Mouse (Mus musculus) stomach, embryonic 16.5 days (tissue): ENCODE results near the gene Plau. TPM values are rescaled to one million over a fixed set of nuclear protein-coding genes. Genes with fewer than 3 reads are reported as not detected.

Experiments
- ATAC-seq: fragments of 200-750 bp; cut with Nextera tagmentation; 2 replicates; pipeline ENCODE4 v1.8.0; 2017; ENCODE audit warnings: moderate number of reproducible peaks, moderate TSS enrichment; ENCODE audit not compliant: insufficient read depth, low FRiP score
- H3K27ac ChIP-seq: fragments of 300-500 bp; sonication (generic); 2 replicates; pipeline ENCODE4 v1.5.1; 2014; ENCODE audit warnings: low read length
- H3K27me3 ChIP-seq: fragments of 300-500 bp; sonication (generic); 2 replicates; pipeline ENCODE4 v1.6.1; 2014; ENCODE audit warnings: low read length, control low read depth, mixed read lengths; ENCODE audit not compliant: control insufficient read depth, insufficient read depth
- H3K36me3 ChIP-seq: fragments of 300-500 bp; sonication (generic); 2 replicates; pipeline ENCODE4 v1.6.1; 2014; ENCODE audit warnings: low read length; ENCODE audit not compliant: control insufficient read depth, insufficient read depth
- H3K4me1 ChIP-seq: fragments of 300-500 bp; sonication (generic); 2 replicates; pipeline ENCODE4 v1.6.1; 2014; ENCODE audit warnings: low read length, control low read depth, mixed read lengths; ENCODE audit not compliant: control insufficient read depth, insufficient read depth
- H3K4me2 ChIP-seq: fragments of 300-500 bp; sonication (generic); 2 replicates; pipeline ENCODE4 v1.6.1; 2014; ENCODE audit warnings: low read depth, low read length, mixed read lengths
- H3K4me3 ChIP-seq: fragments of 300-500 bp; sonication (generic); replicated peaks from 2 replicates; pipeline ENCODE4 v1.5.1; 2014; ENCODE audit warnings: mild to moderate bottlenecking, low read length
- H3K9ac ChIP-seq: fragments of 300-500 bp; sonication (generic); 2 replicates; pipeline ENCODE4 v1.6.1; 2014; ENCODE audit warnings: low read length
- H3K9me3 ChIP-seq: fragments of 300-500 bp; sonication (generic); replicated peaks from 2 replicates; pipeline ENCODE4 v1.6.1; 2016; ENCODE audit warnings: low read length, control low read depth; ENCODE audit not compliant: control insufficient read depth
- WGBS: fragments of 180-500 bp; shearing (Covaris S2); extraction: QIAGEN DNeasy Blood & Tissue Kit; methylation state at CpG from one replicate; pipeline ENCODE4 v1.1.7; 2014; 5-methylcytosine and 5-hydroxymethylcytosine counted together
- polyA plus RNA-seq: library from polyadenylated mRNA; unstranded; fragments of >200 nt; fragmentation: Nextera tagmentation; extraction: Ambion mirVana; gene quantifications from 2 replicates; pipeline ENCODE4 v1.2.1, GENCODE M21; 2015

Plau gene
- polyA plus RNA-seq, 1 experiment from 2014 or later, result 1.9 TPM

- 42% methylated on average over 7 of the region's 7 CpGs for WGBS
- ATAC-seq, result no peak
Observed at GRCm38 (mm10) chr14:20834136-20834535, 2.3 kb upstream of the Plau start.

GRCm38 (mm10) chr14:20836905-20837376, 481 bp downstream of the Plau start:
- H3K27ac ChIP-seq, result peak overlapping the region; percentile 40; the same call in 1 of the 2 replicates
- 8% methylated on average over 10 of the region's 10 CpGs for WGBS

More at GRCm38 (mm10) chr14:20834136-20834535, 2.3 kb upstream of the Plau start:
- H3K4me3 ChIP-seq, result no peak overlapping the region
- no peak overlapping the region for H3K4me2 ChIP-seq
- no peaks in the 10 kb centered on the region for H3K36me3 ChIP-seq
- peaks cover 2% of the 10 kb centered on the region; the same call in 1 of the 2 replicates for H3K4me1 ChIP-seq
- H3K27me3 ChIP-seq, result no peaks in the 10 kb centered on the region
- H3K9ac ChIP-seq, result no peak overlapping the region
- H3K9me3 ChIP-seq, result no peaks in the 10 kb centered on the region
- H3K27ac ChIP-seq, result no peak overlapping the region

DNA sequence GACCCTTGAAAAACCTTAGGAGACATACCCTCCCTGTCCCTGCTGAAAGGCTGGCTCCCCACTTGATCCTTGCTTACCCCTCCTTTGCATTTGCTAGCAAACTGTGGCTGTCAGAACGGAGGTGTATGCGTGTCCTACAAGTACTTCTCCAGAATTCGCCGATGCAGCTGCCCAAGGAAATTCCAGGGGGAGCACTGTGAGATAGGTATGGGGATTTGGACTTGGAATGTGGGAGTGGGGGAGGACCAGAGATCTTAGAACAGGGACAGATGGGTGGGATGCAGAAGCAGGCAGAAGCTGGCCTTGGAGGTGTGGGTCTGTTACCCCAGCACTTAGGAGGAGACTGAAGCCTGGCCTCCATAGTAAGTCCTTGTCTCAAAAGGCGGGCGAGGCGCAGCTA, 1.2 kb downstream of the Plau start:
- H3K4me1 ChIP-seq, result peaks cover 2% of the 10 kb centered on the region; the same call in 1 of the 2 replicates
- H3K36me3 ChIP-seq, result no peaks in the 10 kb centered on the region
- no peak overlapping the region for H3K27ac ChIP-seq
- peak overlapping the region; percentile 94 for H3K4me2 ChIP-seq
- no peaks in the 10 kb centered on the region for H3K9me3 ChIP-seq
- 74% methylated on average over 7 of the region's 7 CpGs for WGBS
- no peak for ATAC-seq
- H3K9ac ChIP-seq, result no peak overlapping the region
- H3K27me3 ChIP-seq, result no peaks in the 10 kb centered on the region
- H3K4me3 ChIP-seq, result no peak overlapping the region

More at GRCm38 (mm10) chr14:20836905-20837376, 481 bp downstream of the Plau start:
- no peaks in the 10 kb centered on the region for H3K36me3 ChIP-seq
- H3K9me3 ChIP-seq, result no peaks in the 10 kb centered on the region
- no peaks in the 10 kb centered on the region for H3K27me3 ChIP-seq
- peak overlapping the region; percentile 55 for H3K4me3 ChIP-seq
- H3K4me1 ChIP-seq, result peaks cover 2% of the 10 kb centered on the region; the same call in 1 of the 2 replicates
- H3K9ac ChIP-seq, result peak overlapping the region; percentile 77
- H3K4me2 ChIP-seq, result peak overlapping the region; percentile 94
- ATAC-seq, result 0 out of 2 replicates have a peak, but pooled peaks have one; percentile 37

- peaks cover 2% of the 10 kb centered on the region; the same call in 1 of the 2 replicates for H3K4me1 ChIP-seq
- H3K27ac ChIP-seq, result no peak overlapping the region
- H3K4me2 ChIP-seq, result no peak overlapping the region
- H3K4me3 ChIP-seq, result no peak overlapping the region
- no peaks in the 10 kb centered on the region for H3K9me3 ChIP-seq
- WGBS, result 92% methylated on average over 2 of the region's 2 CpGs
- no peaks in the 10 kb centered on the region for H3K27me3 ChIP-seq
- no peak overlapping the region for H3K9ac ChIP-seq
- no peak for ATAC-seq
- no peaks in the 10 kb centered on the region for H3K36me3 ChIP-seq
Observed at GRCm38 (mm10) chr14:20841526-20841925, 5.1 kb downstream of the Plau start.

DNA sequence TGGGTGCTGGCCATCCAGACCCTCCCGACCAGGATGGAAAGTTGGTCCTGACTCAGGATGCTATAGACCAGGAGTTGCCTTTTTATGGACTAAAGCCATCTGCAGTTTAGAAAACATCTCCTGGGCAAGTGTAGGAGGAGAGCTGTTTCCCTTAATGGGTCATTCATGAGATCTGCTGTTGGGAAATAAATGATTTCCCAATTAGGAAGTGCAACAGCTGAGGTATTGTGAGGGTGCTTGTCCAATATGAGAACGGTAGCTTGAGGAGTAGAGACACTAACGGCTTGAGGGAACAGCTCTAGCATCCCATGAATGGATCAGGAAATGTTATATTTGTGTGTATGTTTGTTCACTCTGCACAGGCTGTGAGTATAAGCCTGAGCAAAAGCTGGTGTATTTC, 6.2 kb downstream of the Plau start:
- no peaks in the 10 kb centered on the region for H3K4me1 ChIP-seq
- H3K27me3 ChIP-seq, result no peaks in the 10 kb centered on the region
- no peak overlapping the region for H3K4me2 ChIP-seq
- no peak overlapping the region for H3K4me3 ChIP-seq
- H3K9me3 ChIP-seq, result no peaks in the 10 kb centered on the region
- no peaks in the 10 kb centered on the region for H3K36me3 ChIP-seq
- no peak overlapping the region for H3K27ac ChIP-seq
- H3K9ac ChIP-seq, result no peak overlapping the region
- no peak for ATAC-seq
- WGBS, result 70% methylated on average over 3 of the region's 3 CpGs

- H3K27ac ChIP-seq, result no peak overlapping the region
- H3K4me2 ChIP-seq, result no peak overlapping the region
- no peaks in the 10 kb centered on the region for H3K27me3 ChIP-seq
- no peak for ATAC-seq
- H3K9ac ChIP-seq, result no peak overlapping the region
- H3K4me1 ChIP-seq, result no peaks in the 10 kb centered on the region
- H3K9me3 ChIP-seq, result no peaks in the 10 kb centered on the region
- no peaks in the 10 kb centered on the region for H3K36me3 ChIP-seq
- H3K4me3 ChIP-seq, result no peak overlapping the region
- 87% methylated on average over 6 of the region's 6 CpGs for whole genome bisulfite sequencing
Observed at GRCm38 (mm10) chr14:20844126-20844525, 7.7 kb downstream of the Plau start.

GRCm38 (mm10) chr14:20844671-20845576, 8.5 kb downstream of the Plau start:
- H3K4me1 ChIP-seq, result no peaks in the 10 kb centered on the region
- no peak overlapping the region for H3K9ac ChIP-seq
- ATAC-seq, result no peak
- no peak overlapping the region for H3K4me2 ChIP-seq
- H3K4me3 ChIP-seq, result no peak overlapping the region
- 90% methylated on average over 10 of the region's 10 CpGs for WGBS
- no peaks in the 10 kb centered on the region for H3K36me3 ChIP-seq
- no peaks in the 10 kb centered on the region for H3K27me3 ChIP-seq
- H3K27ac ChIP-seq, result peak overlapping the region; percentile 50; the same call in 1 of the 2 replicates
- H3K9me3 ChIP-seq, result no peaks in the 10 kb centered on the region

- Histone ChIP-seq H3K4me1 (no peaks in the 10 kb centered on the region), H3K9ac (no peak overlapping the region; the same call in 1 of the 2 replicates), H3K27me3 (no peaks in the 10 kb centered on the region), H3K4me3 (no peak overlapping the region), H3K36me3 (no peaks in the 10 kb centered on the region), H3K27ac (peak overlapping the region; percentile 50), H3K9me3 (no peaks in the 10 kb centered on the region), H3K4me2 (no peak overlapping the region)
- ATAC-seq, result no peak
- WGBS, result 62% methylated on average over 9 of the region's 9 CpGs
Observed at GRCm38 (mm10) chr14:20845577-20846088, 9.2 kb downstream of the Plau start.

DNA sequence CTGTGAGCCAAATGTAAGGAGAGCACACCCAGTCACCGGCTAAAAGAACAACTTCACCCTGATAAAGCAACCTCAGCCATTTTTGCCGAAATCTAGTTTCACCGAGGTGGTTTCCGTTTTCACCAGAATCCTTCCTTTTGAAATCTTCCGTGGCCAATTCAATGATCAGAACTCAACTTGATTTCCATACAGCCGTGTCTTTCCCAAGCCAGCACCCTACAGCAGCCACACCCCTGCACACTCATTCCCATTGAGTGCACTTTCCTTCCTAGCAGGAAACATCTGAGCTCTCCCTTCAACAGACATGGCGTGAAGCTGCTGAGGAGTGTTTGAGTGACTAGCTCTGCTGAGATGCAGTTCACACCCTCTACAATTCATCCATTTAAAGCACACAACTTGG, 9.8 kb downstream of the Plau start:
- Histone ChIP-seq H3K4me1 (no peaks in the 10 kb centered on the region), H3K4me3 (no peak overlapping the region), H3K36me3 (no peaks in the 10 kb centered on the region), H3K4me2 (no peak overlapping the region), H3K27me3 (no peaks in the 10 kb centered on the region), H3K27ac (peak overlapping the region; percentile 50), H3K9me3 (no peaks in the 10 kb centered on the region), H3K9ac (no peak overlapping the region; the same call in 1 of the 2 replicates)
- no peak for ATAC-seq
- 71% methylated on average over 7 of the region's 7 CpGs for WGBS
